Mouse (Mus musculus): ENCODE results near the gene Slco1c1.

Gene Slco1c1

GRCm38 (mm10) chr6:141523747-141524640 lies at the start of gene Slco1c1:
TSS of gene Slco1c1 (plus strand) at chr6:141524368.
- DNase-seq: no peak

GRCm38 (mm10) chr6:141474696-141475095 lies 49.5 kb upstream of the Slco1c1 start:
- no peak for DNase-seq

GRCm38 (mm10) chr6:141485302-141486021 lies 38.7 kb upstream of the Slco1c1 start:
- DNase-seq: peak; percentile 6

GRCm38 (mm10) chr6:141487266-141487665 lies 36.9 kb upstream of the Slco1c1 start:
- DNase-seq: no peak

GRCm38 (mm10) chr6:141488619-141489018 lies 35.5 kb upstream of the Slco1c1 start:
- DNase-seq: peak; percentile 35

GRCm38 (mm10) chr6:141494909-141495308 lies 29.3 kb upstream of the Slco1c1 start:
- no peak for DNase-seq

GRCm38 (mm10) chr6:141495634-141496418 lies 28.3 kb upstream of the Slco1c1 start:
- no peak for DNase-seq

- no peak for DNase-seq
Observed at GRCm38 (mm10) chr6:141499511-141499910, 24.7 kb upstream of the Slco1c1 start.

- no peak for DNase-seq
Observed at GRCm38 (mm10) chr6:141501171-141501570, 23.0 kb upstream of the Slco1c1 start.

- no peak for DNase-seq
Observed at GRCm38 (mm10) chr6:141522541-141522940, 1.6 kb upstream of the Slco1c1 start.

GRCm38 (mm10) chr6:141525787-141526186 lies 1.6 kb downstream of the Slco1c1 start:
- no peak for DNase-seq

GRCm38 (mm10) chr6:141530865-141531264 lies 6.7 kb downstream of the Slco1c1 start:
- DNase-seq: no peak

- no peak for DNase-seq
Observed at GRCm38 (mm10) chr6:141537298-141537697, 13.1 kb downstream of the Slco1c1 start.

- DNase-seq: no peak
Observed at GRCm38 (mm10) chr6:141541136-141541535, 17.0 kb downstream of the Slco1c1 start.

- DNase-seq: no peak
Observed at GRCm38 (mm10) chr6:141543344-141543743, 19.2 kb downstream of the Slco1c1 start.

- DNase-seq: no peak
Observed at GRCm38 (mm10) chr6:141558118-141558517, 34.0 kb downstream of the Slco1c1 start.

GRCm38 (mm10) chr6:141567366-141567765 lies 43.2 kb downstream of the Slco1c1 start:
- DNase-seq: no peak

- DNase-seq: no peak
Observed at GRCm38 (mm10) chr6:141567852-141568558, 43.8 kb downstream of the Slco1c1 start.

GRCm38 (mm10) chr6:141568559-141568946 lies 44.4 kb downstream of the Slco1c1 start:
- DNase-seq: no peak

- no peak for DNase-seq
Observed at GRCm38 (mm10) chr6:141576646-141577200, 52.6 kb downstream of the Slco1c1 start.

GRCm38 (mm10) chr6:141584791-141585403 lies 60.7 kb downstream of the Slco1c1 start:
- no peak for DNase-seq

GRCm38 (mm10) chr6:141590002-141590401 lies 65.8 kb downstream of the Slco1c1 start:
- DNase-seq: no peak
